Mouse (Mus musculus): ENCODE data around the gene Kin.

Kin gene

DNA sequence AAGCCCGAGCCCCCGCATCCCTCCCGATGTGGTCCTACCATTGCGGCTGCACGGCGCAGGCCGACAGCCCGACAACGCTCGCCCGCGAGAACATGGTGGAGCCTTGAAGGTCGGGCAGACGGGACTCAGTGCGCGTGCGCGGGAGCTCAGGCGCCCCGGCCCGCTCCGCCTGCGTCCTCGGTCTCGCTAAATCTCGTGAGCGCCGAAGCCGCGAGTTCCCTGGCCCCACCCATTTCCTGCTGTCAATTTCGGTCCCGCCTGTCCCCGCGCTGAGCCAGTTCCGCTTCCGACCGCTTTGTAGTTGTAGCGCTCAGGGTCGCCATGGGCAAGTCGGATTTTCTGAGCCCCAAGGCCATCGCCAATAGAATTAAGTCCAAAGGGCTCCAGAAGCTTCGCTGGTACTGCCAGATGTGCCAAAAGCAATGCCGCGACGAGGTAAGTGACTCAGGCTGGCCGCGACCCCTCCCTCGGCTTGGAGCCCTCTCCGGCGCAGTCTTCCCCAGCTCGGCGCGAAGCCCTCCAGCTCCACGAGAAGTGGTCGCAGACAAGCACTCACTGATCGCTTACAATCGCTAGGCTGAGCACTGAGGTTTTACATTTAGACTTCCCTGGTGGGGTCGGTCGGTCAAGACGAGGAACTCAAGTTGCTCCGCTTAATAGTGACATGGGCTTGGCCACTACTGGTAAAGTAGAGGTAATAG, at the start of gene Kin, which contains the start of gene Atp5c1:
Gene Kin (plus strand): TSS at position 284 of the 701 bp plus-strand sequence.
Gene Atp5c1 (minus strand): TSS at position 201 of the 701 bp plus-strand sequence.
- peak; percentile 96 for DNase-seq (ENCODE audit: low spot score)

DNA sequence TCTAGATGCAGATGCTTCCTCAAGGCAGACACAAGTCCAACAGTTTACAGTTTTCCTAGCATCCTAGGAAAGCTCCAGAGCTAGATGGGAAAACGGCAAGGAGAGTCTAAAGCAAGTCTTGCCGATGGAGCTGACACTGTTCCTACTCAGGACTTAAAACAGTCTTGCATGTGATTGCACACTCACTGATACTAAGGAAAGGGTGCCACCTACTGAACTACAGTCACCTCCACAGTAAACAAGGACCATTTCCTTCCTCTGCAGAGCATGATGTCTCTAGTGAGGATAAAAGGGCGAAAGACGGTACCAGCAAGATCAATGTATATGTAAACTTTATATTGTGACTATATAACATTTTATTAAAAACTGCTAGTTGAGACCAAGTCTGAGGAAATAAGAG, 46.7 kb upstream of the Kin start:
- no peak for DNase-seq (ENCODE audit: low spot score)

DNA sequence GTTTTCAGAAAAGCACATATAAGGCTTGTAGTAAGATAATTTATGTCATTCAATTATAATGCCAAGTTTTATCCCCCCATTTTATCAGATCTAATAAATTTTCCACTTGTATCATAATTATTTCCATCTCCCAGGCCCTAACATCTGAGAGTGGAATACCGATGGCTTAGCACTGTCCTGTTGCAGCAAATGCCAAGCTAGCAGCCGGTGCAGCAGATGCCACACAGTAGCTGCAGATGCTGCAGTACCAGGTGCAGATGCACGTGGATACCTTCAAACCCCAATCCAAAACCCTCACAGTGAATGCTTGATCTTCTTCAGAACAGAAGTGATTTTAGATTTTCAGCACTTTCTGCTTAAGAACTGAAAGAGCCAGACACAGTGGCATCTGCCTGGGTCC, 45.4 kb upstream of the Kin start:
- DNase-seq (ENCODE audit: low spot score): no peak

DNA sequence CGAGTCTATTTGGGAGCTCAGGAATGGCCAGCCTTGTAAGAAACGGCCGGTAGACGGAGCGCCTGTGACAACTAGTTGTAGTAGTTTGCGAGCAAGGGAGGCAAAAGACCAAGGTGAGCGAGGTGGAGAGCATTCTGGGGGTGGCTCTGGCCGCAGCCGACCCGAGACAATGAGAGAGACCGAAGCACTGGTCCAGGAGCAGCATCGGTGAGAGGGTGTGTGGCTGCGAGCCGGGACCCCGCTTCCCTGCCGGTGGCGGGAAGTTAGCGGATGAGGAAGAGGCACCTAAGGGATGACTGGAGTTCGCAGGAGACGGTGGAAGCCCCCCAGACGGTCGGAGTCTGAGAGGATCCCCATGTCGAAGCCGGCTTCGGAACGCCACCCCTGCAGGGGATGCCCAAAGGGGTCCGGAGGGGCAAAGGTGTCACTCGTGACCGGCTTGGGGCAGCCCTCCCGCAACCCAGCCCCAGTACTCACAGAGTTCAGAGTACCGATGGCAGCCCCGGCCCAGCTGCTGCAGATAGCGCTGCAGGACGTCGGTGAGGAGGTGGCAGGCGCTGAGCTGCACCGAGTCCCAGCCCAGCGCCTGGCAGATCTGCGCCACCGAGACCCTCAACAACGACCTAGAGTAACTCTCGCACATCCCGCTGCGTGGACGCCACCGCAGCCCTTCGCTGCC, 32.5 kb upstream of the Kin start:
- peak; percentile 23 for DNase-seq (ENCODE audit: low spot score)

DNA sequence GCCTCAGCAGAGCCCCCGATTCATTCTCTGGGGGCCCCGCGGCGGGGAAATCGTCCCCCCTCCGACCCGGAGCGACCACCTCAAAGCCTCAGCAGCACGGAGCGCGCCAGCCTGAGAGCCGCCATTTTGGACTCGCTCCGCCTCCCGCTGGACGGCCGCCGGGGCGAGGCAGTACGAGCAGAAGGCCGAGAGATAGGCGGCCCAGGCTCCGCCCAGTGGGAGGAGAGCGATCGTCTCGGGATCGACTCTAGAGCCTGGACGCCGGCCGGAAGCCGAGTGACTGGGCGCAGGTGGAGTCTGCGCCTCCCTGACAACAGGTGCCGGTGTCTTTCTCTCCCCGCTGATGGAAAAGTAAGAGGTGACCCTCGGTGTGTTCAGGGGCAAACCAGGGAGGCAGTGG, 31.9 kb upstream of the Kin start, which contains the start of gene Taf3:
Gene Taf3 (minus strand): TSS at position 136 of the 400 bp plus-strand sequence.
- DNase-seq (ENCODE audit: low spot score): peak; percentile 92

DNA sequence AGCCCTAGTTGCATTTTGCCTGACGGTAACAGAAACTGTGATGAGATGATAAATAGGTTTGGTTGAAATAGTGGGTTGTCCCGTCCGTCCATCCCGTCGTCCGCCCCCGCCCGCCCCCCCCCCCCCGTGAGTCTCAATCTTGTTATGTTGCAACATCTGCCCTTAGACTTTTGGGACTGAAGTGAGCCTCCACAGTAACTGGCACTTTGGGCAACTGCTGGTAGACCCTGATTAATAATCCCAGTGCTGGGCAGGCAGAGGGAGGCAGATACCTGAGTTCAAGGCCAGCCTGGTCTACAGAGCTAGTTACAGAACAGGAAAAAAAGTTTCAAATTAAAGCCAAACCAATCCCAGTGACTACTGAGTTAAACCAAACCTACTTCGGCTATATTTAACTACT, 30.9 kb upstream of the Kin start:
- no peak for DNase-seq (ENCODE audit: low spot score)

DNA sequence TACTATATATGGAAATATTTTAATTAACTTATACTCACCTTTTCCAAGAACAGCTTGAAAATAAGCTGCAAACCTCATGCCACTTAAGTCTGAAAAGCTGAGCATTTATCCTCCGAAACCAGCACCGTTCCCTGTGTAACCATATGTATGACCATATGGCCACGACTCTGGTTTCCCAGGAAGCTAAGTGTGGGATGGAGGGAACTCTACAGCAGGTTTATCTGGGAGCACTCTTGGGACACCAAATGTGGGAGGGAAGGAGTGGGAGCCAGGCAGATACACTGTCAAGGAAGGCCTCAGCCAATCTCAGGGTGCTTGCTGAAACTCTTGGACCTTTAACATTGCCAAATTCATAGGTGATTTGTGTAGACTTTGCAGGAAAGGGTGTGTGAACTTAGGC, 29.5 kb upstream of the Kin start:
- no peak for DNase-seq (ENCODE audit: low spot score)

DNA sequence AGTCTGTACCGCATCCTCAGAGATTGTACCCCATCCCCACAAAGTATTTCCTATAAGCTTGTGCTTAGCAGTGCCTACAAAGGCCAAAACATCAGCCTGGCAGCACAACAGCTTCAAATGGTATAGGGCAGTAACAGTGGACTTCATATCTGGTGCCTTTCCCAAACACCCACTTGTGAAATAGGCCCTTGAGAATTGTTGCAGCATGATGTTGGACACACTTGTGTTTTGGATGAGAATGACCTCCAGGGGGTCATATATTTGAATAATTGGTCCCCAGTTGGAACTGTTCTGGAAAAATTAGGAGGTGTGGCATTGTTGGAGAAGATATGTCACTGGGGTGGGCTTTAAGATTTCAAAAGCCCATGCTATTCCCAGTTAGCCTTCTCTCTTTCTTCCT, 28.4 kb upstream of the Kin start:
- no peak for DNase-seq (ENCODE audit: low spot score)

DNA sequence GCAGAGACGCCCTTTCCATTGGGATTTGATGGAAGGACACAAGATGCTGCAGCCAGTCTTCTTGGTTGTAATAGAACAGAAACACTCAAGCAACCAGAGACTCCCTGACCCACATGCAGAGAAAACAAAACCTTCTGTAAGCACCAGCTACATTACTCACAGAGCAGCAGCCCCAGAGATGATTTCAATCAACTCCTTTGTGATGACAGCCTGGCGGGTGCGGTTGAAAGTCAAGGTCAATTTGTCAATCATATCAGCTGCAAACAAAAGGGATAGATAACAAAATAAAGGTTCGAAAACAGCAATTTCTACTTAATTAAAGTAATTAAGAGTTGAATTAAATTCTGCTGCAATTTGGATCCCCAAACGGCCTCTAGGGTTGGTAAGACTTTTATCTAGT, 21.6 kb upstream of the Kin start:
- no peak for DNase-seq (ENCODE audit: low spot score)

DNA sequence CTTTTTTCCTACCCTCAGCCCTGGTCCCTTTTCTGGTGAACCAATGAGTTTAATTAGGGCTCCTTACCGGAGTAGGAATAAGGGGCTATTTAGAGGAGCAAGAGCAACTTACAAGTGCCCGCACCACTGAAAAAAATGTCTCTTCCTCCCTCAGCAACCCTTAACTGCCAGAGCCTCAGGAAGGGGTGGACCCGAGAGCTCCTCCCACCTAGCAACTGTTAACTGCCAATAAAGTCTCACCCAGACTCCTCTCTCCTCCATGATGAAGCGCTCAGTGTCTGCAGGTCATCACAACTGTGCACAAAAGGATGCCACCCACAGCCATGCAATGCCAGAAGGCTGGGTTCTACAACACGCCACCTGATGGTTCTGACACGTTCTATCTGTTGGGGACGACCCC, 8.6 kb upstream of the Kin start:
- DNase-seq (ENCODE audit: low spot score): no peak

DNA sequence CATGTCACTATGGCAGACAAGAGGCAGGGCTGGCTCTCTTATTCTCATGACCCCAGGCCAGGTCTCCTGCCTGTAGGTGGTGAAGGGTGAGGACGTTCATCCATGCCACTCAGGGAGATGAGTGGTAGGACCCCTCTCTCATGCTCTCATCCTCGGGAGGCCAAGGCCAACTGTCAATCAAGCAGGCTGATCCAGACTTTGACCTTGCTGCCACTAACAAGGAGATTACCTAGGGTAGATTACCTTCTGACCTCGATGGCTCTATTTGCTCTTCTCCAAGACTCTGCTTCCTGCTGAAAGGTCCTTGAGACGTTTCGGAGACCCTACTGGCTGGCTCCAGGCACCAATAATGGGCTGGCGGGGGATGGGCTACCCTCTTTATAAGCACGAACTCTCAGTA, 5.9 kb upstream of the Kin start:
- no peak for DNase-seq (ENCODE audit: low spot score)

DNA sequence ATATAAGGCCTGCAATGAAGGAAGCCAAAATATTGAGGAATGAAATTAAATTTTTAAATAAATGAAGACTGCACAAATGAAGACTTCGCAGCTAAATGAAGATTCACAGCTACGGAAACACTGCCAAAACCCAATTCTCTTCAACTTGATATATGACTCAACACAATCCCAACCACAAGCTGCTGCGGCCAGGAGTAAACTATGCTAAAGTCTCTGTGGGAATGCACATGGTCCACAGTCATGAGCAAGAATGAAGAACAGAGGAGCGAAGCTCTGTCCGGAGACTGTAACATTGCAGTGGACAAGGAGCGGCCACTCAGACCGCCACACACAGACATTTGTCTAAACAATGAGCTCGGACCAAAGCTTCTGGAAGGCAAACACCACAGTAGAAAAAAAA, 3.7 kb upstream of the Kin start:
- no peak for DNase-seq (ENCODE audit: low spot score)

DNA sequence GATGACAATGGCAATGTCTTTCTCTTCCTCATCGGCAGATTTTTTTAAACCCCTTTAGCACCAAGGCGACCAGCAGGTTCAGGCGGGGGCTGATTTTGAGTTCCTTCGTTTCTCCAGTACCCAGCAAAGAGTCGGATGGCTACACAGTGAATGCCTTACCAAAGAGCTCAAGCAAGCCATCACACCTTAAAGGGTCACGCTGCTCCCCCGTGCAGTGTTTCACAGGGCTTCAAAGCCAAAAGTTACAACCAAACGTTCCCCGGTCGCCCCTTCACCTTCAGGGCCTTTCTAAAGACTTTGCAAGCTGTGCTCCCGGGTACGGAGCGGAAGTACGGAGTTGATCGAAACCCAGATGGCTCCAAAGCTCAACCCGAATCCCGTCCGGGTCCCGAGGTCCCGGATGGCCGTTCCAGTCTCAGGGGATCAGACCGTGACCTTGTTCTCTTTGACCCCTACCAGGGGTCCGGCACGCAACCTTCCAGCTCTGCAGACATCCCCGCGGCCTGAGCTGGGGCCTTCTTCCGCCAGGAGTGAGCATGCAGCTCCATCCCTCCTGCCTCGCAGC, 566 bp upstream of the Kin start:
- no peak for DNase-seq (ENCODE audit: low spot score)

DNA sequence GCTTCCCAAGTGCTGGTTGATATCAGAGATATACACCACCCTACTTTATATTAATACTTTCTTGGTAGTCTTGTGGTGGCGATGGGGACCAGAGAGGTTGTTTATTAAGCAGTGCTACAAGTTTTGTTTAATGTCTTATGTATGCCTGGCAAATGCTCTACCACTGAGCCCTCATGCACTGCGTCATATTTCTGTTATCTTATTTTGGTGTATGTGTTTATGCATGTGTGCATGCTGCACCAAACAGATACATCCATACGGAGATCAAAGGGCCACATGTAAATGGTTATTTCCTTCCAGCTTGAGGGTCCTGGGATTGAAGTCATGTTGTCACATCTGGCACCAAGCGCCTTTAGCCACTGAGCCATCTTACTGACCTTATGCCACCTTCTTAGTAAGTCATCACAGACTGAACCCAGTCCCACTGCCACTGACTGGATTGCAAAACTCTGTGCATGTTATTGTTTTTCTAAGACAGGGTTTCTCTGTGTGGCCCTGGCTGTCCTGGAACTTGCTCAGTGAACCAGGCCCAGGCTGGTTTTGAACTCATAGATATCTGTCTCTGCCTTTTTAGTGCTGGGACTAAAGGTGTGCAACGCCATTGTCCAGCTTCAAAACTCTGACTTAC, 1.2 kb downstream of the Kin start:
- no peak for DNase-seq (ENCODE audit: low spot score)

DNA sequence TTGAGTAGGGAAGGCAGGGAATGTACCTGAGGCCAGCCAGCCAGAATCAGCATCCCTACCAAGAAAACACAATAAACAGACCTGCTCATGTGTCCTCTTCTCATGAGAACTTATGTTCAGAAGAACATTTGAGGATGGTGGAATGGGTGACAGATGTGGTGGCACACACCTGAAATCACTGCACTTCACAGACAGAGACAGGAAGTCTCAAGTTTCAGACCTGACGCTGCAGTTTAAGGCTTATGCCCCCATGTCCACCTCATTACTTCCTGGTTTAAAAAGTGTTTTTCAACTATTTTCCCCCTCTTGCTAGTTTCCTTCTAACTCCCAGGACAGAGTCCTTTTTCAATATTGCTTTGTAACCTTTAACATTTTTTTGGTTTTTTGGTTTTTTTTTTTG, 2.3 kb downstream of the Kin start:
- DNase-seq (ENCODE audit: low spot score): no peak

DNA sequence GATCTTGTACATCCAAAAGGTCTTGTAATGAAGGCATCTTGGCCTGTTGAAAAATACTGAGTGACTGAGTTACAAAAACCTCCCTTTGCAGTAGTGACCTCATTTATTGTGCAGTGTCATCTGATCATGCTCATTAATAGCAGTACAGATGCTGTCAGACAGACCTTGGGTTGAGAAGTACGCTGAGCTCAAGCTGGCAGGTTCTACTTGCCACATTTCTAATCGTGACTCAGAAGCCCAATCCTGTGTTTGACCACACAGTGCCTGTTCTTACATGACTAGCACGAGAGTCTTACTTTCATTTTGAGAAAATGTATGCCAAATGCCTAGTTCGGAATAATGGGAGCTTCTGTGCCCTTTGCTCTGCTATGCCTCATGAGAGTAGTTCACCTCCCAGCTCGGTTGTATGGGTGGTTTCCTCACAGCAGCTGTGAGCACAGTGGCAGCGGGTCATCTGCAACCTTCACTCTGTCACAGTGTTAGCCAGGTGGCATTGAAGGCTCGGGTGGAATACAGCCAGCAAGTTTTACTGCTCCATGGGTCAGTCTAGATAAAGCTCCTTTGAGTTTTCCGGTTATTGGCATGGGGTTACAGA, 7.0 kb downstream of the Kin start:
- no peak for DNase-seq (ENCODE audit: low spot score)

DNA sequence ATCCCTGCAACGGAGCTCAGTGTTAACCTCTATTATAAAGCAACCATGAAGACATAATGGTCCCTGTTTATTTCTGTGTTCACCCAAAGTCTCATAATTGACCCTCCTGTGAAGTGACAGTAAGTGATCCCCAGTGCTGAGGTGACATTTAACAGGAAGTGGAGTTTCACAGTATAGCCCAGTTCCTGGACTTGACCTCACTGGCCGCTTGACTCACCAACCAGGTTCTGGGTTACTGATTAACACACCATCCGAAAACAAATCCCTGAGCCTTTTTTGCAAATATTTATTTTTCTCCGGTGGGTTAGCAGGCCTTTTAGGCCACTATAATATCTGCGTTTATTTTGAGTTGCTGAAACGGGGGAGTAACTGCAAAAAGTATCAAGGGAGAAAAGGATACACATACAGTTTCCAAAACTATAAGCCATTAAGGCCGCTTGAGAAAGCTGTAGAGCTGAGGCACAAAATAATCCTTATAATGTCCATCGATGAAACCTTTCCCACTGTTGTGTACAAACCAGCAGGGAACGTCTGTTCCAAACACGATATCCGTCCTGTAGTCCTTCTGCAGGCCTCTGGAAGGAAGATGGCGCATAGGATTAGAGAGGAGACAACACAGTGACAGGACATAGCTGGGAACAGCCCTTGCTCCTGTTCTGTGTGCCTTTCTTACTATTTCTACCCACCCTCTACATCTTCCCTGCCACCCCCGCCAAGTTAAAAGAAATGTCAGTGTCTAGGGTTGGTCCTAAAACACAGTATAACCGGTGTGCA, 14.1 kb downstream of the Kin start:
- no peak for DNase-seq (ENCODE audit: low spot score)

DNA sequence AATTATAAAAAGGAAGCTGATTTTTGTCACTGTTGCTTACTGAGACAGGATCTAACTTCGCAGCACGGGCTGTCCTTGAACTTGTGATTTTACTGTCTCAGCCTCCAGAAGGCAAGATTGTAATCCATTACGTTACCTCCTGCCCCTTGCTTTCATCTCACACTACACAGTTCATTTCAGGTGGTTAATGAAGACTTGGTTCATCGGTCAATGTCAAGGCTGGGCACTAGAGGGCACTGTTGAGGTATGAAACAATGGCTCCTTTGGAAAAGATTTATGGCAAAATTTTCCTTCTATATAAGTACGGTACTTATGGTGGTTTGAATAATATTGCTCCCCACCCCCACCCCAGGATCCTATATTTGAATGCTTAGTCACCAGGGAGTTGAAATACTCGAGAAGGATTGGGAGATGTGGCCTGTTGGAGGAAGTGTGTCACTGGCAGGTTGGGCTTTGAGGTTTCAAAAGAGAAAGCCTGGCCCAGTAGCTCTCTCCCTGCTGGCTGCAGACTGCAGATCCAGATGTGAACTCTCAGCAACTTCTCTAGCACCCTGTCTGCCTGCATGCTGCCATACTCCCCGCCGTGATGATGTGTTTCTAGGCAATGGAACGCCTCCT, 18.3 kb downstream of the Kin start:
- DNase-seq (ENCODE audit: low spot score): peak; percentile 24

DNA sequence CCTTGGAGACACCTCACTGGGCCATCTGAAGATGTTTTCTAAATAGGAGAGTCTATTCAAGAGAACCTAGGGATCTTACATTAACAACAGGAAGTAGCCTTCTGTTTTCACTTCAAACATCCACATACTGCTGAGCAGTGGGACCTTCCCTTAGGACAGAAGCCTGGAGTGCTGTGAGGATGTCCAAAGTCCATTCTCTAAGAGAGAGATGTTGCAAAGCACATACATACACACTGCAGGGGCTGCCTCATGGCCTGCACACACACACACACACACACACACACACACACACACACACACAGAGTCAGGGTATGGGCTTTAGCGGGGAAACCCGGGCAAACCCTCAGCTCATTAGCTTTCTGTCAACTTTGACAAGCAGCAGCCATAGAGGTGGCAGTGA, 20.1 kb downstream of the Kin start:
- no peak for DNase-seq (ENCODE audit: low spot score)

DNA sequence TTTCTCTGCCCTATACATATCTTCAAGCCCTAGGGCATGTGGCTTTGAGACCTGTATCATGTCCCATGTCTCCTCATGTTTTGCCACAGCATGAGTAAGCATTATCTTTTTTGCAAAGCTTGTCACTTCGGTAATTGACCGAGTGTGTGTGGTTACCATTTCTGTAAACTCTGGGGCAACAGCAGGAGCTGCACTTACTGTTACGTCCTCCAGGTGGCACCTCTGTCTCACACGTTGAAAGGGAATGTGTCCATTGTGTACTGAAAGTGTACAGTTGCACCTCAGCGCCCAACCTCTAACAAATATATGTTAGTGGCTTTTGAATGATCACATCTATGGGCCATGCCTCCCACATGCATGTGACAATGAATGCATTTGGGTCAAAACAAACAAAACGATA, 20.8 kb downstream of the Kin start:
- peak; percentile 41 for DNase-seq (ENCODE audit: low spot score)

DNA sequence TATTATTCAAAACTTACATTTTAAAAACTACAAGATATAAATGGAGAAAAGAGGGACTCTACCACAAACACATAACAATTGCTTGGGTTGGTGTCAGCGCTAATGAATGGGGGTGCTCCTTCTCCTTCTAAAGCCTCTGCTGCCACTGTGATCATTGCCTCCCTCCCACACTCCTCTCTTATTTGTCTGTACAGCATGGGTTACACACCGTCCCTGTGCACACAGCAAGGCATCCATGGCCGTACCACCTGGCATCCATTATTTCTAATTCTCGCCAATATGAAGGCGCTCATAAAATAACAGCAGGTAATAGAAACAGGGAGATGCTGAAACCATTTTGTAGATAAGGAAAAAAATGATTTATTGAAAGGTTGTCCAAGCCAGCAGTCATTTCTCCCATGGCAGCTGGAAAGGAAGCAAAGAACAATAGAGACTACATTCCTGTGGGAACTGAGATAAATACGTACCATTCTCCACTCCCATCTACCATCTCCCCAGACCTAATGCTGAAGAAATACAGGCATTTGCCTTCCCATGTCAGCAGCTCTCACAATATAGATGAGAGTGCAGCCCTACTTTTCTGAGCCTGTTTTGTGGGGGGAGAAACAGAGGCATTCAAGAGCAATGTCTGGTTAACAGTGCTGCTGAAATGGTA, 28.3 kb downstream of the Kin start:
- DNase-seq (ENCODE audit: low spot score): no peak

All from ovary, postnatal 36 days (tissue).